Mouse (Mus musculus): Measurements from ENCODE around the gene Tubgcp5. TPM values are rescaled to one million over a fixed set of nuclear protein-coding genes. Genes with fewer than 3 reads are reported as not detected.
"Not testable (repeated sequence)": the region's sequence is repeated elsewhere in the genome, so short reads cannot be mapped to it uniquely, and the experiment has no call there.

The Tubgcp5 gene
- total RNA-seq (2021): 10 to 100 TPM; 25.3 to 27.1 TPM
- long read RNA-seq, experiment 1, transcript Tubgcp5-201 (23 exons, 3,905 nt): major isoform, 7 of 16 reads
- long read RNA-seq, experiment 1, partial matches to known transcripts: 4 of 16 reads
- long read RNA-seq, experiment 1, other reads (novel, unspliced or antisense): 4 of 16 reads
- long read RNA-seq, experiment 2, transcript Tubgcp5-201 (23 exons, 3,905 nt): major isoform, 15 of 26 reads
- long read RNA-seq, experiment 2, partial matches to known transcripts: 8 of 26 reads
- long read RNA-seq, experiment 2, other reads (novel, unspliced or antisense): 3 of 26 reads

GRCm38 (mm10) chr7:55793952-55794603, at the start of gene Tubgcp5:
TSS of gene Tubgcp5 (plus strand) at chr7:55794154.
- DNase-seq (ENCODE audit: low spot score in 2 of 2): peak; percentile 97

- DNase-seq (ENCODE audit: low spot score in 2 of 2): peak; percentile 70 to 90
Measured at GRCm38 (mm10) chr7:55744566-55745220, 49.3 kb upstream of the Tubgcp5 start.

- no peak for DNase-seq (ENCODE audit: low spot score in 2 of 2)
Measured at GRCm38 (mm10) chr7:55750841-55751240, 43.1 kb upstream of the Tubgcp5 start.

- DNase-seq (ENCODE audit: low spot score in 2 of 2): no peak
Measured at GRCm38 (mm10) chr7:55759346-55759745, 34.6 kb upstream of the Tubgcp5 start.

GRCm38 (mm10) chr7:55767926-55768325, 26.0 kb upstream of the Tubgcp5 start, which contains the start of gene Siglech:
TSS of gene Siglech (plus strand) at chr7:55768178.
- DNase-seq (ENCODE audit: low spot score in 2 of 2): no peak

- DNase-seq (ENCODE audit: low spot score in 2 of 2): no peak
Measured at GRCm38 (mm10) chr7:55780011-55780410, 13.9 kb upstream of the Tubgcp5 start.

GRCm38 (mm10) chr7:55782493-55782892, 11.5 kb upstream of the Tubgcp5 start:
- DNase-seq (ENCODE audit: low spot score in 2 of 2): no peak

GRCm38 (mm10) chr7:55784580-55784979, 9.4 kb upstream of the Tubgcp5 start:
- DNase-seq (ENCODE audit: low spot score in 2 of 2): peak in 1 of 2 experiments; percentile 21

- DNase-seq (ENCODE audit: low spot score in 2 of 2): not testable (repeated sequence)
Measured at GRCm38 (mm10) chr7:55790586-55790985, 3.4 kb upstream of the Tubgcp5 start.

GRCm38 (mm10) chr7:55792280-55792679, 1.7 kb upstream of the Tubgcp5 start:
- DNase-seq (ENCODE audit: low spot score in 2 of 2): peak in 1 of 2 experiments; percentile 18

- DNase-seq (ENCODE audit: low spot score in 2 of 2): peak in 1 of 2 experiments; percentile 10
Measured at GRCm38 (mm10) chr7:55793236-55793951, 560 bp upstream of the Tubgcp5 start.

- no peak for DNase-seq (ENCODE audit: low spot score in 2 of 2)
Measured at GRCm38 (mm10) chr7:55799981-55800380, 6.0 kb downstream of the Tubgcp5 start.

GRCm38 (mm10) chr7:55809967-55810366, 16.0 kb downstream of the Tubgcp5 start:
- no peak for DNase-seq (ENCODE audit: low spot score in 2 of 2)

- DNase-seq (ENCODE audit: low spot score in 2 of 2): no peak
Measured at GRCm38 (mm10) chr7:55824468-55824867, 30.5 kb downstream of the Tubgcp5 start.

GRCm38 (mm10) chr7:55827551-55827950, 33.6 kb downstream of the Tubgcp5 start:
- DNase-seq (ENCODE audit: low spot score in 2 of 2): no peak

- DNase-seq (ENCODE audit: low spot score in 2 of 2): no peak
Measured at GRCm38 (mm10) chr7:55836877-55837276, 42.9 kb downstream of the Tubgcp5 start.

GRCm38 (mm10) chr7:55841445-55841844, 47.5 kb downstream of the Tubgcp5 start, which contains the start of gene Cyfip1:
TSS of gene Cyfip1 (plus strand) at chr7:55841745.
- DNase-seq (ENCODE audit: low spot score in 2 of 2): no peak

- peak; percentile 84 to 88 for DNase-seq (ENCODE audit: low spot score in 2 of 2)
Measured at GRCm38 (mm10) chr7:55841977-55842503, 48.1 kb downstream of the Tubgcp5 start.

GRCm38 (mm10) chr7:55842504-55843152, 48.7 kb downstream of the Tubgcp5 start:
- peak in 1 of 2 experiments; percentile 31 for DNase-seq (ENCODE audit: low spot score in 2 of 2)

GRCm38 (mm10) chr7:55846606-55847312, 52.8 kb downstream of the Tubgcp5 start:
- DNase-seq (ENCODE audit: low spot score in 2 of 2): no peak

Measured in layer of hippocampus, postnatal 14 days (tissue).